Mouse (Mus musculus) right cerebral cortex, postnatal 10 days (tissue): ENCODE measurements around the gene Mfsd11.

ENCODE experiments used
- DNase-seq, 2 experiments: peaks; one replicate each; pipeline ENCODE4 v3.0.0; 2021; ENCODE audit warnings: low spot score in 2 of 2

The Mfsd11 gene

DNA sequence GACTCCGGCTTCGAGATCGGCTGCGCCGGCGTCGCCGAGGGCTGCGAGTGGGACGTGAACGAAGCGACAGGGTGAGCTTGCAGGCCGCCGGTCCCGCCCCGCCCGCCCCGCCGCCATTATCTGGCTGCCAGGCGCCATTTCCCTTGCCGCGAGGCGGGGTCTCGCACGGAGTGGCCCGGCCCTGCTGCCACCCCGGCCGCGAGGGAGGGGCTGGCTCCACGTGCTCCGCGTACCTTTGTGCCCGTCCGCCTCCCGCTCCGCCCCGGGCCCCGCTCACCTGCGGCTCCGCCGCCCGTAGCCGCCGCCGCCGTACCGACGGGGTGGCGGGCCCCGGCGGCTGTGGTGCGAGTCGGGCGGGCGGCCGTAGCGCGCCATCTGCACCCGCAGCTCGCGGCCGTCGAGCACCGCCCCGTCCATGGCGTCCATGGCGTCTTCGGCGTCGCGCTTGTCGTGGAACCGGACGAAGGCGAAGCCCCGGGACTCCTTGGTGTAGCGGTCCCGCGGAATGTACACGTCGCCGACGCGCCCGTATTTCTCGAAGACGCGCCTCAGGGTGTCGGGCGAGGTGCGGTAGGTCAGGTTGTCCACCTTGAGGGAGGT lies at the start of gene Mfsd11:
TSS of gene Mfsd11 (plus strand) at position 150 of the 600 bp plus-strand sequence.
- DNase-seq = peak; percentile 87 to 88

DNA sequence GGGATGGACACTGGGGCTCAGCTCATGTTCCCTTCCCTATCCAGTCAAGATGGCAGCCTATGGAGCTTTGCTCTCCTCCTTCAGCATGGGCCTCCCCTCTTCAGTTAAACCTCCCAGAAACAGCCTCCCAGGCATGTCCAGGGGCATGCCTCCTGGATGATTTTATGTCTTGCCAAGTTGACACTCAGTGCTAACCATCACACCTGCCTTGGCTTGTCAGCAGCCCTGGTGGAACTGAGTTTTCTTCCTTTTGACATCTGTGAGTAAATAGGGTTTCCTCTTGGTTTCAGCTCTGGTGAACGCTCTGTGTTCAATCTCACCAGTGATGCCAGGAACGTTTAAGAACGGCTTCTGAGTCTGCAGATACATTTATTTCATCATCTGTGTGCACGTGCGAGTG lies 49.5 kb upstream of the Mfsd11 start:
- no peak for DNase-seq

DNA sequence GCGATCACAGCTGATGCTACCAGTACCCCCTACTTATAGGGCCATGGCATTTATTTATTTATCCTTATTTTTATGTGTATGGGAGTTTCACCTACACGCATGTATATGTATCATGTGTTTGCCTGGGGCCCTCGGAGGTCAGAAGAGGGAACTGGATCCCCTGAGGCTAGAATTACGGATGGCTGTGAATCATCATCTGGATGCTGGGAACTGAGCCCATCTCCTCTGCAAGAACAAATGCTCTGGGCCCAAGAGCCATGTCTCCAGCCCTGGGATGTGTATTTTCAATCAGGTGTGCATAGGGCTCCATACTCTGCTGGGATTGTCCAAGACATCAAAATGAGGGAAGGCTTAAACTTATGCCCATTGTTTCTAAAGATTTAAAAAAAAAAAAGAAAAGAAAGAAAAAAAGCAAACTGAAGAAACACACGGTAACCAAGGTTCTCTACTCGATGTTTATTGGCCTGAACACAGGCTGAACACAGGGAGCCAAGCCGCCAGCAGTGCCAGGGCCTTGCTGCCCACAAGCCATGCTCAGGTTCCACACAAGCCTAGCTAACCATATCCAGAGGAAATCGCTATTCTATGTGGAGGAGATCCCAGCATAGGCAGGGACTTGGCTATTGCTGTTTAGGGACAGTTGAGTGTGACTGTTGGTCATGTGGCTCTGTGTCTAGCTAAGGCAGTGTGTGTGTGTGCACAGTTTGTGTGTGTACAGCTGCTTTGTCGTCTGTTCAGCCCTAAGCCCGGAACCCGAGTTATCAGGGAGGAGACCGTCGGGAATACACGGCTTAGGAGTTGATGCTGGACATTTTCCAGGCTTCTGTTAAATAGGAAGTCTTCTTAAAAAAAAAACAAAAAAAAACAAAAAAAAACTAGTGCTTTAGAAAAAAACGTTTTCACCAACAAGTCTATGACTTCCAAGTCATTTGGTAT lies 45.8 kb upstream of the Mfsd11 start:
- DNase-seq = no peak

DNA sequence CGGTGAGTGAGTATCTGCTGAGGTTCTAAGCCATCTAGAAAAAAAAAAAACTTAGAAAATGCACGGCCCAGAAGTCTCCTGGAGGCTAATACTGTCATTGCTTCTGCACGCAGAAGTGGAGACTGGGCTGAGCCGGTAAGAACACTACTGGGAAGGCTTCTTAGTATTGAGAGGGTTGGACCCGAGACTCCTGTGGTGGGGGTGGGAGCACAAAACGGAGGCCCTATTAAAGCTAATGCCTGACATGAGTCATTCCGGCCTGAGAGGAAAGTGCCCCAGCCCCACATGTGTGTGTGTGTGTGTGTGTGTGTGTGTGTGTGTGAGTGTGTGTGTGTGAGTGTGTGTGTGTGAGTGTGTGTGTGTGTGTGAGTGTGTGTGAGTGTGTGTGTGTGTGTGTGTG lies 45.1 kb upstream of the Mfsd11 start:
- DNase-seq = no peak

DNA sequence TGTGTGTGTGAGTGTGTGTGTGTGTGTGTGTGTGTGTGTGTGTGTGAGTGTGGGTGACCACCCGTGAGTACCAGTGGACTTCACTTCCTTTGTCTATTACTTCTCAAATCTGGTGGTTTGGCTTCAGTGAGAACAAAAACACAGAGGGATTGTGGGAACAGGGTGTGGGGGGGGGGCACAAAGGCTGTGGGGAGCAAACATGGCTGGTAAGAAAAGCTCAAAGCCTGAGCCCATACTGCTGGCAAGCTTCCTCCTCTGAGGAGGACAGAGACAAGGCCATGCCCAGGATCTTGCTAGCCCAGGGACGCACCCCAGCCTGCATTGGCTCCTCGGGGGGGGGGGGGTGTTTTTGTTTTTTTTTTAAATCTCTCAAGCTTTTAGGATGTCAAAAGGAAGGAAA lies 44.7 kb upstream of the Mfsd11 start:
- DNase-seq = no peak

DNA sequence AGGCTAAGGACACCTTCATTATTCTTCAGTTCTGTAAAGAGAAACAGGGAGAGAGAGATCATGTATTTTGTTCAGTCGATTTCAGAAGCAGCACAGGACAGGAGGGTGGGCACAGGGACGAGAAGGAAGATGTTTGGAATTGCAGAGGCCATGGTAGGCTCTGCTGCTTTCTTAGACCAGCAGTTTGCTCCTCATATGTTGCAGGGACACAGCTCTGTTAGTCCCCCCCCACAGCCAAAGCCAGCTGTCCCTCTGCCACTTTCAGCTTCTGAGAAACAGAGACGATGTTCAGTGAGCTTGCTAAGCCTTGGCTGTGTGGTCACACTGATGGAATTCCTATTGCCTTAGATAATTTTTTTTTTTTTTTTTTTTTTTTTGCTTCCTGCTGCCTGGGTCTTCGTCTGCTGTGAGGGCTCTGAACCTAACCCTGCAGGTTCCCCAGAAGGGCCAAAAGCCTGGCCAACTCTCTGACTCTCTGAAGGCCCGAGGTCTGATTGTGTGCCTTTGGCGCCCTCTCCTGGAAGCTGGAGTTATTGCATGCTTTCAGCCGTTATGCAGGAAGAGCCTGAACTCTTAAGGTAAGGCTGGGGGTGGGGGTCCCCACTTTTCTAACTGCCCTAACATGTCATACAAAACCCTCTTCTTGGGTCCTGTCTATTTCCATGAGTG lies 44.2 kb upstream of the Mfsd11 start:
- peak; percentile 87 to 91 for DNase-seq

DNA sequence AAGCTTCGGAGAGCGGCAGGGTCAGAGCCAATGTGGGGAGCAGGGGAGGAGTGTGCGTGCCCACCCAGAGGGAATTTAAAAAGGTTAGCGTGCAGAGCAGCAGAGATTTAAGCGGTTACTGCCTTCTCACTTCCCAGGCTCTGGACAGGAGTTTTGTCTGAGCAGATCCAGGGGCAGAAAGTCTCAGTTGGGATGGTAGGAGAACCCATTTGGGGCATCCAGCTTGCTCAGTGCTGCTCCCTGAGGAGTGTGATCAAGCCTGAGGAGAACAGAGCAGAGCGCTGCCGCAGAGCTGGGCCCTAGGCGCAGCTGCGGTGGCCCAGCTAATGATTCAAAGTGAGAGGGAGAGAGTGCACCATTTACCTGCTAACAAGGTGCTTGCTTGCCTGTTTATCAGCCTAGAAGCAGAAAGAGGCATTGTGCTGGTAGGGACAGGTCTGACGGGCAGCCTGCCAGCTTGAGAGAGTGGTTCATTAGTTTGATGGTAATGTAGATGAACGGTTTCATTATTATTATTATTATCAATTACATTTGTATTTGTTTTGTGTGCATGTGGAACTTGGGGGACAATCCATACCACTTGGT lies 43.3 kb upstream of the Mfsd11 start:
- no peak for DNase-seq

DNA sequence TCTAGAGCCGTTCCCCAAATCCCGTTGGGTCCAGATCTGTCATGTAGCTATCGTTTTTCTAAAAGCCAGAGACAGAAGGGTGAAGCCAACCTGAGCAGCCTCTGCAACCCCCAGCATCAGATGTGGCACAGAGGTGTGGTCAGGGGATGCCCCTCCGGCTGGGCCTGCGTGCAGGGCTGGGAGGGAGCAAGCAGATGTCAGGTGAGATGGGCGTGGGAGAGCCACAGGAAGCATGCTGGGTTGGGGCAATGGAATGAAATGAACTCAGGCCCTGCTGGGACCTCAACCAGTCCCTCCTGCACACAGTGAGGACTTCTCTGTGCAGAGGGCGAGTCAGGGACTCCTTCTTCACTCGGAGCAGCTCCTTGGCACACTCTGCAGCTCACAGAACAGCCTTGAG lies 42.7 kb upstream of the Mfsd11 start:
- DNase-seq = no peak

DNA sequence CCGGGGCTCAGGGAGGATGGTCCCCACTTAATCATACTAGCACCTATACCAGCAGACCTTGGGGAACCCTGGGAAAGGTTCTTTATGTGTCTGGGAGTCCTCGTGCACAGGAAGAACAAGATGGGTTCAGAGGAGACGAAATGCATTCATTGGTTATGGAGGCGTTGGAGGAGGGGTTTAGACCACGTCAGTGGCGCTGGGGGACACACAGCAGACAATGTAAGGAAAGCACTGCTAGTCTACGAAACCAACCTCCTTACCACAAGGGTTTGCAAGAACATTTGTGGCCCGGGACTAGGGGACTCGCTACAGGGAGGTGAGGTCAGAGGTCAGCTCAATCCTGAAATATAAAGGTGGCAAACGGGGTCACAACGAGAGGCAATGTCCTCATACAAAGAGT lies 41.7 kb upstream of the Mfsd11 start:
- peak; percentile 44 to 60 for DNase-seq

DNA sequence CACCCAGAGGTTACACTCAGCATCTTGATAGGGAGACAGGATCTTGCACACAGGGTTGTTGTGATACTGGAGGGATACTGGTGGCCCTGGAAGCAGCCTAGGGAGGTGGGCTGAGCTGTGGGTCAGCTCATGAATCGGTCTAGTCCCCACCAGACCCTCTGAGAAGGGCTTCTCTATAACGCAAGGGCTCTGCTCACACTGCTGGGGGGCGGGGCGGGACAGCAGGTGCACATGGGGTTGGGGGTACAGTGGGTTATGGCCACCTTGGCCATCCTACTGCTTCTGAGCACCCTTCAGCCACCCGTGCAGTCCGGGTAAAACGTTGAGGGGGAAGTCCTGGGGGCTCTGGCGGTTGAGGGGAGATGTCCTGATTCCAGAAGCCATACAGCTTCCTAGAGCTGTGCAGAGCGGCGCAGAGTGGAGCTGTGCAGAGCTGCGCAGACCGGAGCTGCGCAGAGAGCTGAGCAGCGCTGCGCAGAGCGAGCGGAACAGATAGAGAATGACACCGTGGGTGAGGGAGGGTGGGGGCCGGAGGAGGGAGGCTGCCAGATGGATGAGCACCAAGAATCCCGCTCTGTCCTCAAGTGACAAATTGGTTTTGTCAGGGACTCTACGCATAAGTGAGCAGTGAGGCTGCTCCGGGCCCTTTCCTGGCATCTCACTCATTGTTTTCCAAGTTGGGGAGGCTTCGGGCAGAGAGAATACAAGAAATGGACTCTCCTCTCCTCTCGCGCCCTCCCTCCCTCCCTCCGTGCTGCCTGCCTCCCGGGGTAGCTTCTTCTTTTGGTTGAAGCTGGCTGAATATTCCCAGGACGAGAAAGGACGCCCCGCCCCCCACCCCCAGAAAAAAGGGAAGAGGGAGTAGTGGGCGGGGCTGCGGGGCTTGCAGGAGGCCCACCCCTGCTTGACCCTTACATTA lies 41.0 kb upstream of the Mfsd11 start:
- peak; percentile 87 to 90 for DNase-seq

DNA sequence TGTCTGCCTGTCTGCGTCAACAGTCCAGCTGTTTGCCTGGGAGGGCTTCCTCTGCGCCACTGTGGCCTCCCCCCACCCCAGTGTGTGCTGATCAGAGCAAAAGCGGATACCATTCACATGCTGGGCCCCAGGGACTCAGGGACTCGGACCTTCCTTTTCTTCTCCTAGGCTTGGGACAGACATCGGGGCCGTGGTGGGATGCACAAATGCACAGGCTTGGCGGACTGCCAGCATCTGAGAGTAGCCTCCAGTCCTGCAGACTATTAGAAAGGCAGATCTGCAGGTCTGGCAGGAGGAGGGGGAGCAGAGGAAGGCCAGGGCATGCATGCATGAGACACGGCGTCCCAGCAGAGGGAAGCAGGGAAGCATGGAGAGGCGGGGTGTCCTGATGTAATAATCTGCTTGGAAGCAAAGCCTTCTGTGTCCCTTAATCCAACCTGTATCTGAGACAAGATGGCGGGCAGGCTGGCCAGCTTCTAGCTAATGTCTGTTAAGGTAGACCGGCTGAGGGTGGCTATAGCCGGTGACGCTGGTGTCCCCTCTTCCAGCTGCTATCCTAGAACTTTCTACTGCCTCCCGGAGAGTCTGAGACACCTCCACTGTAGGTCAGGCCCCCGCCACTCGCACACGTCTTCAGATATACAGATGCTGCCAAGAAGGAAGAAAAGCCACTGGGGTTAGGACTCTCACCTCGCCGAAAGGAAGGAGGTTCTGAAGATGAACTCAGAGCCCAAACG lies 39.3 kb upstream of the Mfsd11 start:
- no peak for DNase-seq

DNA sequence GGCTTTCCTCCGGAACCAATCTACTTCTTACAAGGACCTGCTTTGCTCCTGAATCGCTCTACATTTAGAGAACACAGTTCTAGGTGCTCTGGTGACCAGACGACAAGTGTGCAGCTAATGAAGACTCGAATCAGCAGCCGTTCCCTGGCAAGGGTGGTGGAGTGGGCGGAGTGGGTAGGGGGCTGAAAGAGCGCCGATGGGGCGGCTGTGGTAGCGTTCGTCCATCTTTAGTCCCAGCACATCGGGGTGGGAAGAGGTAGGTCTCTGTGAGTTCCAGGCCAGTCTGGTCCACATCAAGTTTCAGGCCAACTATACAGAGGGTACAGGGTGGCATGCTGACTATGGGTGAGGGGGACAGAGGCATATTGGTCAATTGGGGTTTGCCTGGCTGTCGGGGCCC lies 38.6 kb upstream of the Mfsd11 start:
- DNase-seq = no peak

DNA sequence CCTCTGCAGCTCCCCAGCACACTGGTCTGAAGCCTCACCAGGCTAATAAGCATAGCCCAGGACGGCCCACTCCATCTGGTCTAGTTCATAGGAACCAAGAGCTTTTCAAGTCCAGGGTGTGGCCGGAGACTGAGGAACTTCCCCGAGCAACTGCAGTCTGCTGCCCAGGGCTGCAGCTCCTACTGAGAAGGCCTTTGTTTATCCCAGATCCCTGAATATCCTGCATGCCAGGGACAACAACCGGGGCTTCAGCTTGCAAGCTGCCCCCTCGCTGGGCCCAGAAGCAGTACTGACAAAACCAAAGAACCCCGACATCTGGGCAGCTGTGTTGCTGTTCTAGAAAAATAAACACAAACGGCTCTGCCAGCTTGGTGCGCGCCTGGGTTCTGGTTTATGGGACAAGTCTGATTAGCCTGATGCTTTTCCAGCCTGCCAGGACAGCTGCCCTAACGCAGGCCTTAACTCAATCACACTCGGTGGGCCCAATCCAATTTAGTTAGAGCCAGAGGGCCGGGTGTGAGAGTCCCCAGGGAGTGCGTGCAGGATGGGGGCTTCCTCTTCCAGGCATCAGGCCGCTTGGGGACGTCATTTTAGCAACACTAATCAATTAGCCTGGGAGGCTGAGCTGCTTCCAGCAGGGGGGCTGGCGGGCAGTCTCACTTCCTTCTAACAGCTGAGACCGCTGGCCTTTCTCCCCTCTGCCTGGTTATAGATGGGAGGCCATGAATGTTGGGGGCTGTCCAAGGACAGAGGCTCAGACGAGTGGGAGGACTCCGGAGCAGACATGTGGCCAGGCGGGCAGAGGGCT lies 38.0 kb upstream of the Mfsd11 start:
- DNase-seq = peak in 1 of 2 experiments; percentile 57

DNA sequence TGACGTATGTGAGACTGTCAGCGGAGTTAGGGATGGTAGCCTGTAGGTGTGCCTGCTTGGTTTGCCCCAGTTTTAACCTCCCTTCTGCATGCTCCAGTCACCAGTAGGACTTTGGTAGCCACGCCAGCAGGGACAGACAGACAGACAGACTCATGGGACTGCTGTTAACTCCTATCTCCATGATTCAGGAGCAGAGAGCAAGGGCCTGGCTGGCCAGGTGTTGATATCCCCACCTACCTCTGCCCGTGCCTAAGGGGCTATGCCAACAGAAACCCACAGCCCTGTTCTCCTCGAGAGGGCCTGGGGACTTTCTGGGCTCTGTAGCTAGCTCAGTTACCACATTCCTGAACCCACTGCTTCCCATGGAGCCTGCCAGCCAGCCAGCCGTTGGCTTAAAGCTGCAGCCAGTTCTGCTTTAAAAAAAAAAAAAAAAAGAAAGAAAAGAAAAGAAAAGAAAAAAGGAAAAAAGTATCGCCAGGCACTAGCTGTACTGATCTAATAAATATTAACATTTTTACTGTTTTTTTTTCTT lies 37.3 kb upstream of the Mfsd11 start:
- no peak for DNase-seq

DNA sequence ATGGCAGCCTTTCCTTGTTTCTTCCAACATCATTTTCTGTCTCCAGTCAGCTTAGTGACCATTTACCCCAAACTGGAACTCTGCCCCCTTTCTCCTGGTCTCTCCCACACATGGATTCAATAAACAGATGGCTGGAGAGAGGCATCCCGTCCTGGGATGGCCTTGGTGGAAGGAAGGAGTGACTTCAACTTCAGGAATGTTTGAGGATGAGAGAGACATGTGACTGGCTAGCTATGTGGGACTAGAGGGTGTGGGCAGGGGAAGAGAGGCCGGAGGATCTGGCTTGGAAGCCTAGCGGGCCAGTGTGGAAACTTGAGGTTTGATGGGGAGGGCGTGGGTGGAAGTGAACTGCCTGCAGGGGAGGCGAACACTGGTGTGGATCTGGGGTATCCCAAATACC lies 35.5 kb upstream of the Mfsd11 start:
- DNase-seq = no peak

DNA sequence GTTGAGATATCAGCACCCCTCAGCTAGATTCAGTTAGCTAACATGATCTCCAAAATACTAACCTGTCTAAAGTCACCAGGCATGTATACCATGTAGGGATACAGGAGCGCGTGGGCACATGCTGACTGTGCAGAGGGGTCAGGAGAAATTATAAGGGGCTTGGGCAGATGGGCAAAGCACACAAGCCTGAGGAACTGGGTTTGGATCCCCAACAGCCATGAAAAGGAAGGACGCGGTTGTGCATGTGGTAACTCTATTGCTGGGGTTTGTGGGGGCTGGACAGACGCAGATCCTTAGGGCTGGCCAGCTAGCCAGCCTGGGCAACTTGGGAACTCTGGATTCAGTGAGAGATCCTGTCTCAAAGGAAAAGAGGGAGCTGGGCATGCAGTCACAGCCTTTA lies 34.7 kb upstream of the Mfsd11 start:
- DNase-seq = no peak

DNA sequence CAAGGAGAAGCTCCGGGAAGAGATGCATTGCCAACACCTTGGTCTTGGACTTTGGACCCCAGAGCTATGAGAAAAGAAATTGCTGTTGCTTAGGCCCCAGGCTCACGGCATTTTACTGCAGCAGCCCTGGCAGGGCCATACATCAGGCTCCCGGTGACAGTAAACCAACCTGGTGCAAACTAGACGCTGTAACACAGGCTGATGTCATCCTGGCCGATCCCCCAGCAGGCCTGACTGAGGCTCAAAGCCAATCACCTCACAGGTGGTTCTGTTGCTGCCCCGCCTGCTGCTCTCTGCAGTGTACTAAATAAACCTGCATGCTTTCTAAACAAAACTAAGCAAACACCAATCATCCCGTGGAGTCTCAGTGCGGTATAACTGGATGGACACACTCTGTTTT lies 33.5 kb upstream of the Mfsd11 start:
- DNase-seq = no peak

DNA sequence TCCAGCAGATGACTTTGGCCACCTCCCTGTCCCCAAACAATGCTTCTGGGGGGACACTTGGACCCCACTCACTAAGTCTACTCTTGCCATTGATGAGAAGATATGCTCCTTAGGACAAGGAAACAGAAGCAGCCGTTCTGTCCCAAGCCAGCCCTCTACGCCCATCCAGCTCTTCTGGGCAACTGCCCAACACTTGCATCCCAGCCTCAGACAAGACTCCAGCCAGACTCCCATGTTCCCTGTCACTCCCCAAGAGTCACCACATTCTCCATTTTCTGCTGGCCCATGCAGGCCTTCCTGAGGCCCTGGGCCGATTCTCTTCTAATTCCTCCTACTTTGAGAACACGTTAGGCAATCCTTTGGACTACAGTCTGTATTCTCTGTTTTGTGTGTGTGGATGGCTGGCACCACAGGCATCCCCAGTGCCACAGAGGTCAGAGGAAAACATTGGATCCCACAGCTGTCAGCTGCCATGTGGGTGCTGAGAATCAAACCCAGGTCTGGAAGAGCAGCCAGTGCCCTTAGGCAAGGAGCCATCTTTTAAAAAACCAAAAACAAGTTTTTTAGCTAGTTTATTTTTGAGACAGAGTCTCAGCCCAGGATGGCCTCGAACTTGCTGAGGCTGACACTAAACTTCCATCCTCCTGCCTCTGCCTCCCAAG lies 32.2 kb upstream of the Mfsd11 start:
- DNase-seq = no peak
